Mouse (Mus musculus) testis, adult 2 months (tissue): Measurements from ENCODE around the gene Rpa3. TPM values are rescaled to one million over a fixed set of nuclear protein-coding genes. Genes with fewer than 3 reads are reported as not detected.

Experiments
- H3K27ac ChIP-seq: fragments of 200-500 bp; 2 replicates; pipeline ENCODE4 v1.5.1; 2012; ENCODE audit warnings: low read depth, low read length; ENCODE audit not compliant: control insufficient read depth, insufficient read depth
- H3K27me3 ChIP-seq: fragments of 200-500 bp; 2 replicates; pipeline ENCODE4 v1.6.1; 2012; ENCODE audit warnings: mild to moderate bottlenecking, low read length, moderate library complexity; ENCODE audit not compliant: control insufficient read depth, insufficient read depth
- H3K36me3 ChIP-seq: fragments of 200-500 bp; 2 replicates; pipeline ENCODE4 v1.6.1; 2012; ENCODE audit warnings: mild to moderate bottlenecking, low read length; ENCODE audit not compliant: control insufficient read depth, insufficient read depth
- H3K4me1 ChIP-seq: fragments of 200-500 bp; 2 replicates; pipeline ENCODE4 v1.6.1; 2012; ENCODE audit warnings: low read length; ENCODE audit not compliant: control insufficient read depth, insufficient read depth
- H3K4me3 ChIP-seq: fragments of 200-500 bp; 2 replicates; pipeline ENCODE4 v1.5.1; 2012; ENCODE audit warnings: low read depth, mild to moderate bottlenecking, low read length, moderate library complexity, mixed read lengths; ENCODE audit not compliant: control insufficient read depth
- CTCF ChIP-seq: fragments of 200-500 bp; IDR thresholded peaks from 2 replicates; pipeline ENCODE4 v1.5.1; 2012; ENCODE audit warnings: low read depth, mild to moderate bottlenecking, inconsistent platforms, low read length, moderate library complexity; ENCODE audit not compliant: control insufficient read depth, insufficient read depth, insufficient replicate concordance
- POLR2A ChIP-seq: fragments of 200-500 bp; IDR thresholded peaks from 2 replicates; pipeline ENCODE4 v1.6.1; 2012; ENCODE audit warnings: low read depth, mild to moderate bottlenecking, inconsistent platforms, low read length, moderate library complexity; ENCODE audit not compliant: control insufficient read depth
- polyA plus RNA-seq: library from polyadenylated mRNA; depleted of rRNA; stranded (reverse); fragments of >200 nt; gene quantifications from 2 replicates; pipeline ENCODE4 v1.2.3, GENCODE M21; 2012; rRNA removed

The Rpa3 gene
- polyA plus RNA-seq, result 2.9 and 3.3 TPM in 2 replicates

GRCm38 (mm10) chr6:8259004-8259666, at the start of gene Rpa3, which contains the start of the genes Umad1 and Gm45062:
Rpa3 (minus strand) TSS chr6:8259173.
Umad1 (plus strand) TSS chr6:8259288.
Gm45062 (plus strand) TSS chr6:8259450.
- TF ChIP-seq CTCF (no peak), POLR2A (peak; percentile 61)
- H3K36me3 ChIP-seq, result no peaks in the 10 kb centered on the region
- peak within 1 kb of the TSS; percentile 94 for H3K27ac ChIP-seq
- peak within 1 kb of the TSS; percentile 100 for H3K4me3 ChIP-seq
- no peaks in the 10 kb centered on the region for H3K4me1 ChIP-seq
- H3K27me3 ChIP-seq, result no peaks in the 10 kb centered on the region

- H3K4me1 ChIP-seq, result no peaks in the 10 kb centered on the region
- no peaks in the 10 kb centered on the region for H3K27me3 ChIP-seq
- no peak overlapping the region for H3K4me3 ChIP-seq
- TF ChIP-seq CTCF, result no peak
- TF ChIP-seq POLR2A, result no peak
- H3K36me3 ChIP-seq, result no peaks in the 10 kb centered on the region
- H3K27ac ChIP-seq, result no peak overlapping the region
Observed at GRCm38 (mm10) chr6:8307878-8308775, 49.2 kb upstream of the Rpa3 start.

DNA sequence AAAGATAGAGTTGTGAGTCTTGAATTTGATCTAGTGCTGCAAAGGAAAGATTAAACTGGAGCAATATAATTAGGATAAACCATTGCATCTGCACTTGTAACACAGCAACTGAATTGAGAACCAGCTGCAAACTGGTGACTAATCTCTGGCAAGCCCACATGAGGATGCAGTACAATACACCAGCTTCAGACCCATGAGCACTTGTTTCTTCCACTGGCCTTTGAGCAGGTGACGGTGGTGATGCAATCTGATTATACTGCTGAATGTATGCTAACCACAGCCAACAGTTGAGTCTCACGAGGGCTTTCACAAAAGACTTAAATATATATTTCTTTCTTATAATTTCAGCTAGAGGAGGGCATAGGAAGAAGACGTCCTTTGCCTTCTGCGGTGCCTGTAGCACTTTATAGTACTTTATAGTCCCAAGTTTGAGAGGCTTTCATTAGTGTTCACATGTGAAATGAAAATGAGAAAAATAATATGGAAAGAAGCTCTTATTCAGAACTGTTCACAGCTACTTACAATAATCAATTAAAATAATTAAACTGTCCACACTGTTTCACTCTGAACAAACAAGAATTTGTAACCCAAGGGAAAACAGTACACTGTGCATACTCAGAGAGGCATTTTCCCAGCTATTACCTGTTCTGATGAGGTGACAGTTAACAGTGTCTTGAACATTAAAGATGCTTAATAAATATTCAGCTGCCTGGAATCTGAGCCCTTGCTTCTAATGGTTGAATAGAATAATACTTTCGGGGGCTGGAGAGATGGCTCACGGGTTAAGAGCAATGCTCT, 40.3 kb upstream of the Rpa3 start:
- H3K4me3 ChIP-seq, result no peak overlapping the region
- TF ChIP-seq POLR2A (no peak), CTCF (no peak)
- no peaks in the 10 kb centered on the region for H3K27me3 ChIP-seq
- no peak overlapping the region for H3K27ac ChIP-seq
- H3K36me3 ChIP-seq, result no peaks in the 10 kb centered on the region
- H3K4me1 ChIP-seq, result no peaks in the 10 kb centered on the region

DNA sequence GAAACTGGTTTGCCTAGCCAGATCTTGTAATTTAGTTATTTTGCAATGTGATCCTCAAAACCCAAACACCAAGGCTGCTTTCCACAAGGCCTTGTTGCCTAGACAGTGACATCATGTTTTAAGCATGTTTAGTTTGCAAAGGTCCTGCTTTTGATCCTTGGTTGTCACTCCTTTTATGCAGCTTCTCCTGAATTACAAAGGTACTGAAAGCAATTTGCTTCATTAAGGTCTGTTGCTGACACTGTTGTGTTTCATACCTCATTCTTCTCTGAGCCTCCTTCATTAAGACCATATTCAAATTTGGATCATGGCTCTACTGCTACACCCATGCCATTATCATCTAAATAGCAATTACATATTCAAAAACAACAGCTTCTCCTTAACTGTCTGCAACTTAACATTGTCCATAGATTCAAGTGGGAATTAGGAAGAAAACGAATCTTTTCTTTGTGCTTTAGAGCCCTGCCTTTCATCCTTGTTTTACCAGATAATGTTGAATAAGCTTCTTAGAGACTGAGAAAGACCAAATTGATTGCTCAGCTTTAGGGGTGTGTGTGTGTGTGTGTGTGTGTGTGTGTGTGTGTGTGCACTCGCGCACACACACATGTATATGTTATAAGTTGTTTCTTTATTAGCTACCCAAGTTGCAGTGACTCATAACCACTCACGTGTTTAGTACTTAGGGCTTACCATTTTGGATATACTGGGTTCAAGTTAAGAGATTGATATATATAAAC, 35.2 kb upstream of the Rpa3 start:
- Histone ChIP-seq H3K4me3 (no peak overlapping the region), H3K27ac (no peak overlapping the region), H3K27me3 (no peaks in the 10 kb centered on the region), H3K4me1 (no peaks in the 10 kb centered on the region), H3K36me3 (no peaks in the 10 kb centered on the region)
- TF ChIP-seq CTCF (no peak), POLR2A (no peak)

DNA sequence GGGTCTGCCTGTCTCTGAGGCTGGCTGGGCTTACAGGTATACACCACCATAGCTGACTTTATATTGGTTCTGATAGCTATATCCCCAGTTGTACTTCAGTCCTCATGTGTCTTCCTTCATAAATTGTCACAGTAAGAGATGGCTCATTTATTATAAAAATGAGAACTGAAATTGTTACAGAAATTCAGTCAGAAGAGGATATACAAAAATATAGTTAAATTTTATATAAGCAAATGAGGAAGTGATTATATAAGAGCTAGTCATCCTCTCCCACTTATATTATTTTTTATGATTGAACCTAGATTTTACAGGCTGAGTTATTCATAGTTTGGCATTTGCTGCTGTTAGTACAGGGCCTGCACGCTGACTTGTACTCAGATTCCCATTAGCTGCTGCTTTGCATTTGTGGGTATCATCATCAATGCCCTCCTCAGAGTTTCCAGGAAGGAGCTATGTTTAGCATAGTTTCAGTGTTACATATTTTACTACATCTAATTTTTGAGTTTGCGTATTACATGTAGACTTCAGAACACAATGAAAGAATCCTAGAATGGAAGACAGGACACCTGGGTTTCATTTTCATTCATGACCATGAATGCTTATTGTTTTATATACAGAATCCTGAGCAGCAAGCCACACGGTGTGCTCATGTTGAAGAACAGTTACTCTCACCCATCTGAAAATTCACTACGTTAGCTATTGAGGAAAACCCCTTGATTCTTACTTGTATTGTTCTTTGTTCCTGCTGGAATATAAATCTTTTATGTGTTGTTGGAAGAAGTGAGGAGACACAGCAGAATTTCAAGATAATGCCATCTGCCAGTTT, 30.0 kb upstream of the Rpa3 start:
- TF ChIP-seq POLR2A (no peak), CTCF (no peak)

GRCm38 (mm10) chr6:8286146-8286545, 27.2 kb upstream of the Rpa3 start:
- Histone ChIP-seq H3K4me1 (no peaks in the 10 kb centered on the region), H3K4me3 (no peak overlapping the region), H3K27me3 (no peaks in the 10 kb centered on the region), H3K36me3 (no peaks in the 10 kb centered on the region), H3K27ac (no peak overlapping the region)
- TF ChIP-seq POLR2A (no peak), CTCF (no peak)

More for the DNA sequence above, 30.0 kb upstream of the Rpa3 start:
- Histone ChIP-seq H3K27me3 (no peaks in the 10 kb centered on the region), H3K36me3 (no peaks in the 10 kb centered on the region), H3K4me3 (no peak overlapping the region), H3K4me1 (no peaks in the 10 kb centered on the region), H3K27ac (no peak overlapping the region)
